Mouse (Mus musculus) thymus, postnatal 10 days (tissue): ENCODE results near the gene Slc34a1.

Experiments
- DNase-seq, 2 experiments: peaks; one replicate each; pipeline ENCODE4 v3.0.0; 2021; ENCODE audit warnings: low spot score in 2 of 2

The Slc34a1 gene

DNA sequence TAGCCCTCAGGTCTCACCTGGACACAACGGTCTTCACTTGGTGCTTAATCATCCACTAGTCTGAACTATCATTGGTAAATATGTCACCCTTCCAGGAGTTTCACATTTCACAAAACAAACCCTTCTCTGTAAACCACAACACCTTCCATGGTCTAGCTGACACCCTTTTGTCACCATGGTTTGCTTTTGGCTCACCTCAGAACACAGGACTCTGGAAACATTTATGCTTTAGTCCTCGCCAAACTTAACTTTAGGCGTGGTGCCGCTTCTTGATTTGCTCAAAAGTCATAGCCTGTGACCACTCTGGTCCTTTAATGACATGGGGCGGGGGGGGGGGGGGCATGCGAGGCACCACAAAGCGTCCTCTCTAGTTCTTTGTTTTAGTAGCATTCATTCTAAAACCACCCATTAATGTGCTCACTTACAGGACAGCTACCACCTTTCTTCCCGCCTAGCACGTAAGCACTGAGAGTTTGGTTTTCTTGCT, 45.9 kb downstream of the Slc34a1 start:
- DNase-seq = no peak

DNA sequence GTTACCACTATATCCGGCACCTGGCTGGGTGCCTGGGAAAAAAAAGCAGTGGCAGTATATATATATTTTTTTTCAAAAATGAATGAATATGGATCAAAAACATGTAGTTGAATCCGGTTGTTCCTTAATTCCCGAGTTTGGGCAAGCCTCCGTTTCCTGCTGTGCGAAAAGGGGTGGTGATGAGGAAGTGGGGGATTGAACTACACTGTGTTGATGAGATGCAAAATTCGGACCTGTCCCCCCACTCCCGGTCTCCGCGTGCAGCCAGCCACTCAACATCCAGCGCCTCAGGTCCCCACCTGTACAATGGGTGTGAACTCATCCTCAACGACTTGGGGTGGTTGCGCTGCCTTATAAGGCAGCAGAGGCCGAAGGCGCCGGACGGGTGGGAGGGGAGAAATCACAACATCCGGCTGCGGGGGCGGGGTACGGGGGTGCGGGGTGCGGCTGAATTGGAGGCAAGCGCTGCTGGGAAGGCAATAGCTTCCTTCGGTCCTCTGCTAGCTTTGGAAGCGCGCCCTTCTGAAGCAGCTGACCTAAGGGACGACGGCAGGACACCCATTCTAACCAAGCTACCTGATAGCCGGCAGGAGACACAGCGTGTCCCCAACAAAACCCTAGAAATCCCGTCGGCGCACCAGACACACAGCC, 46.4 kb downstream of the Slc34a1 start:
- DNase-seq = peak; percentile 79 to 81

DNA sequence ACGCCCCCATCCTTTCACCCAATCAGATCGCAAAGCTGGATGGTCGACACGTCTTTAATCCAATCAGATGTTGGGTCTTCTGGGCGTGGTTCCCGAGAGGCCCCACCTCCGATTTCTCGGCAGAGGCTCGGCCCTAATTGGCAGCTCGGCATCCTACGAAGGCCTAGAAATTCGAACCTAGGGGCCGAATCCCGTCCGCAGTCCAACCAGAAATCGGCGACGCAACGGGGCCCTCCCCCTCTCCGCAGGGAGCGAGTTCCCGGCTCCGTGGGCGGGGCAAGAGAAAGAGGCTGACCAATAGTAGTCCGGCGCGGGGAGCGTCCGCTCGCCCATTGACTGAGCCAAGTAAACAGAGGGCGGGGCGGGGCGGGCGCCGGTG, 46.9 kb downstream of the Slc34a1 start, which contains the start of gene Grk6:
Gene Grk6 (plus strand): TSS at position 136 of the 379 bp plus-strand sequence.
- DNase-seq = peak; percentile 97 to 100

DNA sequence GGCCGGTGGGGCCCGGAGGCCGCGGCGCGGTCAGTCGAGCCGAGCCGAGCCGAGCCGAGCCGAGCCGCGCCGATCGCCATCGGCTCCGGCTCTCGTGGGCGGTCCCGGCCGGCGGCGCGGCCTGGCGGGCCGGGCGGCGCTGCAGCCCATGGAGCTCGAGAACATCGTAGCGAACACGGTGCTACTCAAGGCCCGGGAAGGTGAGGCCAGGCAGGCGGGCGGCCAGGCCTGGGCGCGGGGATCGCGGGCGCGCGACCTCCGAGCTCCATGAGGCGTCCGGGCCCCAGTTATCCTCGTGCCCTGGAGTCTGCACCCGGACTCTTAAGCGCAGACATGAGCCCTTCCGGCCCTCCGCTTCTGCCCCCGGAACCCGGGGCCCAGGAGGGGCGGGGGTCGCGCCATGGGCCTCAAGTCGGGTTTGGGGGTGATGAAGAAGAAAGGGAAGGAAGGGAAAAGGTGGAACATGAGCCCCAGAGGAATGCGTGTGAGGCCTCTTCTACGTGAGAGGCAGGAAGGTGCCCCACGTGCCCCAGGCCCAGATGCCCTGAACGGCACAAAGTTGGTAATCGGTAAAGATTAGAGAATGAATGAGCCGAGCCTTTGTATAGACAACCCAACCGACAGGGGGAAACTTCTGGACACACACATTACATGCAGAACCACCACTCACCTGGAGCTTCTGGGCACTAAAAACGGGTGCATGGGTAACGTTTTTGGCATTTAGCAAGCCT, 47.5 kb downstream of the Slc34a1 start:
- peak; percentile 48 to 55 for DNase-seq

DNA sequence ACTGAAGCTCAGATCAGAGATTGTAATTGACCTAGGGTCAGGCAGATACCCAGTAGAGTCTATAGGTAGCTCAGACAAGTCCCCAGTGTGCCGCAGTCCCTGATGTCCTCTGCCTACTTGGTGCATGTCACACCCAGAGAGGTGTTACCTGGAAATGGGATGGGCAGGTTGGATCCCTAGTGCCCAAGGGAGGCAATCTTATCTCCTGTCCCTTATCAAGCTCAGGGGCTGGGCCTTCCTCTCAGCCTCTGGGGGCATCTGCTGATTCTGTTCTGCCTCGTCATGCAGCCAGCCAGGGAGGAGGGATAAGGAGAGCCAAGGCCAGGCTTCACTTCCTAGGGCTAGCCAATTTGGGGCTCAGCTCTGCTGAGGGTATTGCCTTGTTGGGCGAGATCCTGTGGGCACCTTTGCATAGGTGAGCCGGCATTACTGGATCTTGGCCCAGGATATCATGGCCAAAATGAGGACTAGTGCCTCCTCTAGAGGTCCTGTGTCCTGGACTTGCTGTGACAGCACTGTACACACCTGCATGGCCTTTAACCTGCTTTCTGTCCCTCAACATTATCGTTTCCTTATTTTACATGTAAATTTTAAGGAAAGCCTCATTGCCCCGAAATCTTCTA, 48.6 kb downstream of the Slc34a1 start:
- DNase-seq = no peak

DNA sequence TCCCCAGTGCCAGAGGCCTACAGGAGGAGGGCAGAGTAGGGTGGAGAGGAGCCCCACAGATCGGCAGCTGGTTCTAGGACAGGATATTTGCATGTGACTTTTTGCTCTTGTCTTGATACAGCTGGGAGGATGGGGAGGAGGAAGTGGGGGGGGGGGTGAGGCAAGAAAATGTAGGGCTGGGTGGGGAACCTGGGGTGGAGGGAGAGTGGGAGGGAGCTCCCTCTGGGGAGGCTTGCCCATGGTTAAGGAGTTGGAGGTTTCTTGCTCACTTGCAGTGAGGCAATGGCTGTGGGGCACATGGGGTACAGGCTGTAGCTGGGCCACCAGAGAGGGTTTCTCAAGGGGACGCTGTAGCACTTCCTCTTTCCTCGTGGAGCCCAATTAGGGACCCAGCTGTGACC, 49.6 kb downstream of the Slc34a1 start:
- peak; percentile 69 to 73 for DNase-seq

DNA sequence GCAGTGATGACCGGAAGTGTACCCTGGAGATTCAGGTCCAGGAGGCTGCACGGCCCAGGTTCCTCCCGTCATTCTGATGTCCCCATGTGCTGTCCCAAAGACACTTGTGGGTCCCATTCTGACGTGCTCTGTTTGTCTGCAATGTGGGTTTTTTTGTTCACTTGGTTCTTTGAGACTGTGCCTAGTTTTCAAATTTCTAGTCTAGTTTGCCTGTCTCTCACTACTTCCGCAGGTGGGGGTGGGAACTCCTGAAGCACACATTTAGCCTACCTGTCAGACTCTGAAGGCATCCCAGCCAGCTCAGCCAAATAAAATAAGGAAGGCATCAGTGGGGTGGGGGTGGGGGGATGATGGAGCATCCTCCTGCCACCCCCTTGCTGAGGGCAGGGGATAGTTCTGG, 50.1 kb downstream of the Slc34a1 start:
- peak in 1 of 2 experiments; percentile 11 for DNase-seq

DNA sequence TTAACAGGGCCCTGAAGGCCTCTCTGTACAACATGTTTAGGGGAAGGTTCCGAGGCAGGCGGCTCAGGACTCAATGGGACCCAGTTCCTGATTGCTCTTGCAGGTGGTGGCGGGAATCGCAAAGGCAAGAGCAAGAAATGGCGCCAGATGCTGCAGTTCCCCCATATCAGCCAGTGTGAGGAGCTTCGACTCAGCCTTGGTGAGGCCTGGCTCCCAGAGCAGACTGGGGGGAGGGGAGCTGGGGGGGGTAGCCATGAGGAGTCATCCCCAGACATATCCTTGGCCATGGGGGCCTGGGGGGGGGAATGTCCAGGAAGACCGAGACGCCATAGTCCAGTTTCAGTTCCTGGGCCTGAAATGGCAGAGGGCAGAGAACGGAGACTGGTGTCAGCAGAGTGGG, 51.2 kb downstream of the Slc34a1 start:
- DNase-seq = peak; percentile 31 to 47

DNA sequence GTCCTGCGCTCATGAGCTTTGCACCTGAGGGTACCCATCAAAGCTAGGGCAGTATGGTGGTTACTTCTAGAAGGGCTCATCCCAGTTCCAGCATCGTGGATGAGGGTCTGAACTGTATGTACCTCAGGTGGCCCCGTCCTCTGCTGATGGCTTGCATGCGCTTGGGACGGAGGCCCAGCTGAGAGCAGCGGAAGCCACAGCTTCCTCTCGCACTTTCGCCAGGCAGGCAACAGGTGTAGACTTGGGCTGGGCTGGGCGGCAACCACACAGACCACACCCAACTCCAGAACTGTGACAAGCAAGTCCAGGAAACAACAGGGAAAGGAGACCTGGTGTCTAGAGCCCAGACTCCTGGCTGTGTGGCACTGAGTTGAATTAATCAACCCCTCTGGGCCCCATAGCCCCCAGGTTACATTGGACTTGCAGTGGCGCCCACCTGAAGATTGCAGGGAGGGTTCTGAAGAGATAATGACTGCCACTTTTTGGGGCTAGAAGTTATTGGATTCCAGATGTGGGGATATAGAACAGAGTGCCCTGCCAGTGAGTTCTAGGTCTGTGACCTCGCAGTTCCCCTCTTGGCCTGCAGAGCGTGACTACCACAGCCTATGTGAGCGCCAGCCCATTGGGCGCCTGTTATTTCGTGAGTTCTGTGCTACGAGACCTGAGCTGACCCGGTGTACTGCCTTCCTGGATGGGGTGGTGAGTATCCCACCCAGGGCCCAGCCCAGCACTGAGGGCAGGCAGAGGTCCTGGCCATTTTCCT, 51.9 kb downstream of the Slc34a1 start:
- DNase-seq = peak; percentile 63 to 64

DNA sequence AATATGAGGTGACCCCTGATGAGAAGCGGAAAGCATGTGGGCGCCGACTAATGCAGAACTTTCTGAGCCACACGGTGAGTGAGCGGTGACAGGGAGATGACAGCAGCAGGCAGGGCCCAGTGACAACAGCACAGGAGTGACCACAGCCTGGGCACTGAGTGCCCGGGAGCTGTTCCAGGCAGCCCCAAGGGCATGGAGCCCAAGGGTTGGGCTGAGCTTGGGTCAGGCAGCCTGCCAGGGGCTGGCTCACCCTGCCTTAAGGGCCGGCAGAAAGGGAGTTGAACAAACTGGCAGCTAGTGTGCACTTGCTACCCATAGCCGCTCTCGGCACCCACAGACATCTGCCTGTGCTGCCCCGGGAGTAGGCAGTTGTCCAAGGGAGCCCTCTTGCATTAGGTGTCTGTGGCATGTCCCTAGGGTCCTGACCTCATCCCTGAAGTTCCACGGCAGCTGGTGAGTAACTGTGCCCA, 52.6 kb downstream of the Slc34a1 start:
- DNase-seq = no peak

DNA sequence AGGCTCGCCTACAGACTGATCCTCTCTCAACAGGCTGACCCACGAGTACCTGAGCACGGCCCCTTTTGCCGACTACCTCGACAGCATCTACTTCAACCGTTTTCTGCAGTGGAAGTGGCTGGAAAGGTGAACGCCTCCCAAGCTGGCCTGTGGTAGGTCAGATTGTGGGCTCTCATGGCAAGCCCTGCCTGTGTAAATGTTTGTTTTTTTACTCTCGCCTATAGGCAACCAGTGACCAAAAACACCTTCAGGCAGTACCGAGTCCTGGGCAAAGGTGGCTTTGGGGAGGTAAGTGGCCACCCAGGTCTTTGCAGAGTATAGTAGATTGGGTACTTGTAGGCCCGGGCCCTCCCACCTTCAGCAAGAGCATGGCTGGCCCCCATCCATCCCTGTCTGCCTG, 53.3 kb downstream of the Slc34a1 start:
- DNase-seq = no peak

DNA sequence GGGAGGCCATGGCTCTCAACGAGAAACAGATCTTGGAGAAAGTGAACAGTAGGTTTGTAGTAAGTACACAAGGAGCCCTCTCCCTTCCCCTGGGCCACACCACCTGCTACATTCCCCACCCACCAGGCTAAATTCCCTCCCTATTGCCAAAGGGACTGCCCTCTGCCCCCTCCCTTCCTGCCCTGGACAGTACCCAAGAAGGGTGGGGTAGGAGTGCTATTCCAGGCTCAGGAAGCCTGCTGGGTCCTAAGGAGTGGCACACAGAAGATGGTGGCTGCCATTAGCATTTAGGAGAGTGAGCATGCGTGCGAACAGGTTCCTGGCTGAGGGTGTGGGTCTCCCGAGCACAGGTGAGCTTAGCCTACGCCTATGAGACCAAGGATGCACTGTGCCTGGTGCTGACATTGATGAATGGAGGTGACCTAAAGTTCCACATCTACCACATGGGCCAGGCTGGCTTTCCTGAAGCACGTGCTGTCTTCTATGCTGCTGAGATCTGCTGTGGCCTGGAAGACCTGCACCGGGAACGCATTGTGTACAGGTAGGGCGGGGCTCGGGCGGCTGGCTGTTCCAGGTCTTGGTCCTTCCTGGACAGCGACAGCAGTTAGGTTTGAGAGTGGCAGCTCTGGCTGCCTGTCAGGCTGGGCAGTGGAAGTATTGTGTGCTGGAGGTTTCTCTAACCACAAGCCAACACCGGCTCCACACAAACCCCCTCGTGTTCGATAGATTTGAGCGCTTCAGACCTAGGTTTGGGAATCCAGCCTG, 54.0 kb downstream of the Slc34a1 start:
- DNase-seq = no peak

DNA sequence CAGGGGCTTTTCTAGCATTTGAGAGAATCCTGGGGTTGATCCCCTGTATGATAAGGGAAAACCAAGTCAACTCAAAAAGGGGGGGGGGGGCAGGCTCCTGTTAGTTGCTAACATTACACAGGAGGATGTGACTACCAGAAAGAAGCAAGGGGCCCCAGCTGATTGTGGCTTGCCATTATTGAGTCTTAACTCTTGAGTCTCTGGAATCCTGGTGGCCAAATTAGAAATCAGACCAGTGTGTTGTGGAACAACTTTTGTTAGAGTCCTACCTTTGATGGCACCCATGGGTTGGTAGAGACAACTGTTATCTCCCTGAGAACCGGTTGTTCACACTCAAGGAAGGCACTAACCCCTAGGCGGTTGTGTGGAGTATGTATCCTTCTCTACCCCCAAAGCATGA, 65.0 kb downstream of the Slc34a1 start:
- peak in 1 of 2 experiments; percentile 5 for DNase-seq

DNA sequence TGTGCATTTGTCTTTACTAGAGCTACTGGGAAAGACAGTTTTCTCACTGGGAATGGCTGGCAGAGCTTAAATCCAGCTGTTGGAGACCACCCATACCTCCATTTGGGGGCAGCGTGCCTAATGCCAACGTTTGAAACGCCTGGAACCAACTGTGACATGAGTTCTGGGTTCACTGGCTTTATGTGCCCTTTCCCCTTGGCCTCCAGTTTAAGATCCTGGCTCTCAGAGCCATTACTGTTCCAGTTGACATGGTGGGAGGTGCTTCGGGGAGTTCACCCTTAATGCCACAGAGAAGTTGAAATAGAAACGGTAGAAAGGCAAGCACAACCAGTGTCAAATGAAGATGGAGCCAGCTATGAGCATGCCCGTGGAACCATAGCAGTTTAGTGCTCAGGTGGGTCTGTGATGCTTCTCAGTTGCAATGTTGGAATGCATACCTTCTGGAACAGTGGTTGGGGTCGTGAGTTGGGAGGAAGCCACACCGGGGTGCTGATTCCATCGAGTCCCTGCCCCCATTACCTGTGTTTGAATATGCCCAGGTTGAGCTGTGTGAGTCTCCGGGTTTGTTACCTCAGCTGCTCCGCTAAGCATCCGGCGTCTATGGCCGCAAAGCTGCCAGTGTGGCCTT, 65.5 kb downstream of the Slc34a1 start:
- peak; percentile 5 to 55 for DNase-seq

DNA sequence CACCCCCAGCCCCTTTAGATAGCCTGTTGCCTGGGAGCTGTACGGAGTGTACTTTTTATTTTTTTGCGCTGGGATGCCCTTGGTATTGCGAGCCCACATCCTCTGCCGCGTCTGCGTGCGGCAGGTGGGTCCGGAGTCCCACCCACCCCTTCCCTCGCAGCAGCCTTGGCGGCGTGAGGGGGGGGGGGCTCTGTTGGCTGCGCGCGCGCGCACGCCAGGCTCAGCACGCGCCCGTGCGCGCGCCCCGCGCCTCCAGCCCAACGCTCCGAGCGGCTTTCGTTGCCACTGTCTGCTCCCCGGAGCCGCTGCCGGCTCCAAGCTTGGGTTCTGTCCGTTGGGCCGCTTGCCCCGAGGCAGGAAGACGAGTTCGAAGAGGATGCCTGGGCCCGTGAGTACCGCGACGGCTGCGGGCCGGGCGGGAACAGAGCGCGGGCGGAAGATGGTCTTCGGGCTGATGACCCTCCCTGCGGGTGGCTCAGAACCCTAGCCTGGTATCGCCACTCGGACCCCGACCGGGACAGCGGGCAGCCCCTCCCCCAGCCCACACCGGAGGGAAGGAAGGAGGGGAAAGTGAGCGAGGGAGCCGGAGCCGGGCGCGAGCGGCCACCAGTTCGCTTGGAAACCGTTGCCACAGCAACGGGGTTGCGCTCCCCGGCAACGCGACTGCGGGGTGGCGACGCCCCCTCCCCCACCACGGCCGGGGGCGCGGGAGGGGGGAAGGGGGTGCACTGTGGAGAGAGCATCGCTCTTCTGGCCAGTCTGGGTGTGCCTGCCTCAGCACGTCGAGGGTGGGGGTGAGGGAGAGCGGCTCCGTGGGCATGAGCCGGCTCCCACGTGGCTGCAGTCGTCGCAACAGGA, 66.3 kb downstream of the Slc34a1 start, which contains the start of gene Prr7:
Gene Prr7 (plus strand): TSS at position 241 of the 858 bp plus-strand sequence.
- DNase-seq = peak; percentile 66 to 71

DNA sequence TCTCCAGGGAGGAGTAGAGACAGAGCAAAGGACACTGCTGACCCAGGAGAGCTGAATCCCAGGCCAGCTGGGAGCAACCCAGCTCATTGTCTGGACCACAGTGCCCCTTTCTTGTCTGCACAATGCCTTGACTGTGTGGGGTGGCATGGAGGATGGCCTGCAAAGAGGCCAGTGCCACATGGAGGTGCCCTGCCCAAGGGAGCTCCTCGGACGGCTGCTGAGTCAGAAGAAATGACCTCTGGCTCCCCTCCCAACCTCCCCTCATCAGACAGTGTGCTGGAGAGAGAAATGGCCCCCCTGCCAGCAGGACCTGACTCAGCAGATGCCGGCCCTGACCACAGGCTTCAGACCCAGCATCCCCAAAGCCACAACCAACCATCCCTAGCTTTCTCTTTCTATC, 67.2 kb downstream of the Slc34a1 start:
- DNase-seq = peak in 1 of 2 experiments; percentile 11
